Mouse (Mus musculus) regulatory T cell (primary cell): ENCODE measurements around the gene Cbarp.
"Not testable (repeated sequence)": the region's sequence is repeated elsewhere in the genome, so short reads cannot be mapped to it uniquely, and the experiment has no call there.

Source experiments
- in situ Hi-C: fragments of 300-600 bp; cut with MboI, MseI; formaldehyde crosslinking; loops from one replicate; pipeline ENCODE4 v1.15.1; 2025; ENCODE audit warnings: high pct_unique_total_duplicates

Gene Cbarp

DNA sequence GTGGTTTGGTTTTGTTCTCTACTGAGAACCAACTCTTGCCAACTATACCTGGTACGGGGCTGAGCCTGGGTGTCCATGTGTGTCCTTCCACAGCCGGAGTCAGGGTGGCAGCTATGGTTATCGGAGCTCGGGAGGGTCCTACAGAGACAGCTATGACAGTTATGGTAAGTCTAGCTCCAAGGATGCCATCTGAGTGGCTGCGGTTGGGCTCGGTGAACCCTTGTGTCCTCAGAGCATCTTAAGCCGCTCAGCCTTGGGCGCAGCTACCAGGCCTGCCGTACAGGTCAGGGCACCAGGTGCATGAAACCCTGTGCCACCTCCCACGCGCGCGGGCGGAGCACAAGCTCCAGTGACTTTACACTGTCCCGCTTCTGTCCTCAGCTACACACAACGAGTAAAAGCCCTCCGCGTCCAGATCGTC, 30.0 kb upstream of the Cbarp start:
- in situ Hi-C loops: no loop called here

DNA sequence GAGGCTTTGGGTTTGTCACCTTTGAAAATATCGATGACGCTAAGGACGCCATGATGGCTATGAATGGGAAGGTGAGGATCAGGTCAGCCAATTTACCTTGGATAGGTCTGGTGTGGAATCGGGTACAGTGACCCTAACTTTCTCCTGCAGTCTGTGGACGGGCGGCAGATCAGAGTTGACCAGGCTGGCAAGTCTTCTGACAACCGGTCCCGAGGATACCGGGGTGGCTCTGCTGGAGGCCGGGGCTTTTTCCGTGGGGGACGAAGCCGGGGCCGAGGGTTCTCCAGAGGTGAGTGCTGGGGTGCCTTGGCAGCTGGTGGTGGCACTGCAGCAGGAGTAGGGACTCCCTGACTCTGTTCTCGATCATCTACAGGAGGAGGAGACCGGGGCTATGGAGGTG, 29.4 kb upstream of the Cbarp start:
- in situ Hi-C loops: no loop called here

- in situ Hi-C loops: no loop called here
Measured at GRCm38 (mm10) chr10:80169651-80170050, 29.0 kb upstream of the Cbarp start.

DNA sequence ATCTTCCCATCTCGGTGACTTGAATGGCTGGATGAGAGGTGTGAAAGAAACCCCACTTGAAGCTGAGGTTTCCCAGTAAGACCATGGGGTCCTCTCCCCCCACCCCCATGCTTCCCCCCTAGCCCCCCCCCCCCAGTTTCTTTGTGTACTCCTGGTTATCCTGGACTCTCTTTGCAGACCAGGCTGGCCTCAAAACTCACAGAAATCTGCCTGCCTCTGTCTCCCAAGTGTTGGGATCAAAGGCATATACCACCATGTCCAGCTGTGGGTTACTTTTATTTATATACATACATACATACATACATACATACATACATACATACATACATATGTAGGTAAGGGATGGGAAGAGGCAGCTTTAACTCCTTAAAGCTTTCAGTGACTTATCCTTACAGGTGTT, 28.4 kb upstream of the Cbarp start:
- in situ Hi-C loops: no loop called here

GRCm38 (mm10) chr10:80168038-80168661, 27.5 kb upstream of the Cbarp start:
- in situ Hi-C loops: no loop called here

- in situ Hi-C loops: no loop called here
Measured at GRCm38 (mm10) chr10:80167460-80168037, 26.9 kb upstream of the Cbarp start.

GRCm38 (mm10) chr10:80166136-80166535, 25.5 kb upstream of the Cbarp start:
- in situ Hi-C loops: not testable (repeated sequence)

DNA sequence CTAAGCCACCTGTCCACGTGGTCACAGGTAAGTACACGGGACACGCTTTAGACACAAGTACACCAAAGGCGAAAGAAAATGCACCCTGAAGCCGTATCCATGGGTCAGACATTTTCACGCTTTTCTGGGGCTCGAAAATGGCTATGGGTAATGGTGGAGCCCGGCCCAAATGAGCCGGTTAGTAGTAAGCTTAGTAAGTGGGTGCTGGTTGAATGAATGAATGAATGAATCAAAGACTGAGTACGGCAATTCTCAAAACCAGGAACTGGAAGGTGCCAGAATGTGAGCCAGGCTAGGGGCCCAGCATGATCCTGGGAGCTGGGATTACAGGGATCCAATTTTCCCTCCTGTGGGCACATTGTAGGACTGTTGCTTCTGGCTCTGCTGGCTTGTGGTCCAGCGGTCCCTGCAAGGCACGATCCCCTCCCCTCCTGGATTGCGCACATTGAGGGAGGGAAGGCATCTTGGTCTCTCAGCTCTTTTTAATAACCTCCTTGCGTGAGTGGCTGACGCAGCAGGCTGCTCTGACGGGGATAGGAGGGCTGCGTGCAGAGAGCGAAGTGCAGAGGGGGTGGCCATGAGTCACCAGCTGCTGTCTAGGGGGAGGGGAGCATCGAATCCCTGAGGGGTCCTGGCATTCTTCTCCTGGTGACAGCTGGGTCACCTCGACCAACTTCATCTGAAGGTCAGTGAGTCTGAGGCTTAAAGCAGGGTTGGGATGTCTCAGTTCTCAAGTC, 24.9 kb upstream of the Cbarp start, which contains the start of gene Cirbp:
TSS of gene Cirbp (plus strand) at position 594 of the 737 bp plus-strand sequence.
- in situ Hi-C loops: no loop called here

DNA sequence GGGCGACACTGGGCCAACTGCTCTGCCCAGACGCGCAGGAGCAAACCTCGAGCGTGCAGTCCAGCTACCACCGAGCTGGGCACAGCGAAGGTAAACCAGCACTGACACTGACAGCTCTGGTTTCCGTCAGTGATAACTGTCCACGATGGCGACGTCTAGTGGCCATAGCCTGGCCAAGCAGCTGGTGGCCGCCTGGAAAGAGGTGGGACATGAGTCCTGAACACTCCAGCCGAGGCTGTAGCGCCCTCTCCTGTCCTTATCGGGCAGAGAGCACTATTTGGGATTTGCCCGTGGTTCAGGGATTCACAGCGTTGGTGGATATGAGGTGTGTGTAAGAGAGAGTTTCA, 24.3 kb upstream of the Cbarp start:
- in situ Hi-C loops: no loop called here

DNA sequence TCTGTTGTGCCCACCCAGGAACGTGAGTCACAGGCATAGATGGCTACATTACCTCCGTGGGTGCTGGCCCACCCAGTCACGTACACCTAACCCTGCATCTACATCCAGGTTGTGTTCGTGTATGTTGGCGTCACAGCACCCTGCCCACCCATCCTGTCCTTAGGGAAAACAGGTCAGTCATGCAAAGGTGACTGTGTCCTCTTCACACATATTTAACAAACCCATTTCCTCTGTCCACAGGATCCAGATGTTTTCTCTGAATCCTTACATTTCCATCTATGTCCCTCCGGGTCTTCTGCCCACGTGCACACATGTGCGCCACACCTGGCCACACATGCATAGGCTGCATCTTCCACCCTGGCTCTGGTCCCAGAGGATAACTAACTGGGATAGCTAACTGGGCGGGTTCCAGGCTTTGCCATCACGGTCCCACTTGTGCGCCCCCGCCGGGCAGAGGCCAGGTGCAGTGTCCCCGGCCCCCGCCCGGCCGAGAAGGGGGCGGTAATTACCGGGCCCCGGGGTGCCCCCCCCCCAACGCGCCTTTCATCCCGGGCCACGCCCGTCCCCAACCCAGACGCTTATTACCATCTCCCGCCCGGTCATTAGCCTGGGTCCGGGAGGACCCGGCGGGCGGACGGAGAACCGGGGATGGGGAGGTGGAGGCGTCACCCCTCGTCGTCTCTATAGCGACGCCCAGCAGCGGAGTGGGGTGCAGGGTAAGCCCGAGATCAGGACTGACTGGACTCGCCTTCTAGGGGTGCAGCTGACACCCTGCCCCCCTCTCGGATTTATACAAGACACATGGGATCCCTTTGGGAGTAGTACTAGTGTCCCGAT, 23.7 kb upstream of the Cbarp start:
- in situ Hi-C loops: no loop called here

DNA sequence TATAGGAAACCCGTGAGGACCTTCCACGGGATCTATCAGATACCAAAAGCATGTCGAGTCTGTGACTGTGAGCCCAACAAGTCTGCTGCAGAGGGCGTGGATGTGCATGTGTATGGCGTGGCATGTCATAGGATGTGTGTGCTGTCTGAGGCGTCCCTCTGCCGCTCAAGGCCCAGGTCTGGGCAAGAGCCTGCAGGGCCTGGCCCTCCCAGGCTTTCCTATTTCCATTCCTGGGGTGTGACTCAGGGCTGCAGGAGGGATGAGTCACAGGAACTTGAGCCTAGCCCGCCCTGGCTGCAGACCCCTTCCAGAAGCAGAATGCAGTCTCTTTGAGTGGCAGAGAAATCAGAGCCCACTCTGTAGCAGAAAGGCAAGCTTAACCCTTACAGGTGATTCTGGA, 23.1 kb upstream of the Cbarp start:
- in situ Hi-C loops: no loop called here

- in situ Hi-C loops: no loop called here
Measured at GRCm38 (mm10) chr10:80162716-80163299, 22.2 kb upstream of the Cbarp start.

- in situ Hi-C loops: no loop called here
Measured at GRCm38 (mm10) chr10:80162243-80162608, 21.6 kb upstream of the Cbarp start.

DNA sequence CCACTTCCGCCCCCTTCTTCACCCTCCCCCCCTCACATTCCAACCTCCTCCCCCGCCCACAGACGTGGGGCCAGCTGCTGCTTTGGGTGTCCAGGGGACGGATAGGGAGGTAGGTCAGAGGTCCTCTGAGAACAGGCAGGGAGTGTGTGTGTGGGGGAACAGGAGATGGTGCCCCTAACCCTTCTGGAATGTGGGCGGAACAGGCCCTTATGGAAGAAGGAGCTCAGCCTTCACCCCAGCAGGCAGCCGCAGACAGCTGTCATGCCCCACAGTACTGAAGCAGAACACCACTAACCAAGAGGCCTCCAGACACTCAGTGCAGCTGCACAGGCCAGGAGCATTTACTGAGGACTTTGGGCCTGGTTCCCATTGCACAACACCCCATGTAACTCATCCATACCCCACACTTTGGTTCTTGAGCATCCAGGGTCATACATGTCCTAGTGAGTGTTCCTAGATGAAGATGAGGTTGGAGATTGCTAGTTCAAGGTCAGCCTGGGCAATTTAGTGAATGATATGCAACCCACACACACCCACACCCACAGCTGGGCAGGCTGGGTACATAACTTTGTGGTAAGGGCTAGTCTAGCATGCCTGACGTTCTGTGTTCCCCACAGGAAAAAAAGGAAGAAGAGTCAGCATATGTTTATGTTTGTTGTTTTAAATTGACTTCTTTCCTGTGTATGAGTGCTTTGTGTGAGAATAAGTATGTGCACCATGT, 21.0 kb upstream of the Cbarp start:
- in situ Hi-C loops: no loop called here

DNA sequence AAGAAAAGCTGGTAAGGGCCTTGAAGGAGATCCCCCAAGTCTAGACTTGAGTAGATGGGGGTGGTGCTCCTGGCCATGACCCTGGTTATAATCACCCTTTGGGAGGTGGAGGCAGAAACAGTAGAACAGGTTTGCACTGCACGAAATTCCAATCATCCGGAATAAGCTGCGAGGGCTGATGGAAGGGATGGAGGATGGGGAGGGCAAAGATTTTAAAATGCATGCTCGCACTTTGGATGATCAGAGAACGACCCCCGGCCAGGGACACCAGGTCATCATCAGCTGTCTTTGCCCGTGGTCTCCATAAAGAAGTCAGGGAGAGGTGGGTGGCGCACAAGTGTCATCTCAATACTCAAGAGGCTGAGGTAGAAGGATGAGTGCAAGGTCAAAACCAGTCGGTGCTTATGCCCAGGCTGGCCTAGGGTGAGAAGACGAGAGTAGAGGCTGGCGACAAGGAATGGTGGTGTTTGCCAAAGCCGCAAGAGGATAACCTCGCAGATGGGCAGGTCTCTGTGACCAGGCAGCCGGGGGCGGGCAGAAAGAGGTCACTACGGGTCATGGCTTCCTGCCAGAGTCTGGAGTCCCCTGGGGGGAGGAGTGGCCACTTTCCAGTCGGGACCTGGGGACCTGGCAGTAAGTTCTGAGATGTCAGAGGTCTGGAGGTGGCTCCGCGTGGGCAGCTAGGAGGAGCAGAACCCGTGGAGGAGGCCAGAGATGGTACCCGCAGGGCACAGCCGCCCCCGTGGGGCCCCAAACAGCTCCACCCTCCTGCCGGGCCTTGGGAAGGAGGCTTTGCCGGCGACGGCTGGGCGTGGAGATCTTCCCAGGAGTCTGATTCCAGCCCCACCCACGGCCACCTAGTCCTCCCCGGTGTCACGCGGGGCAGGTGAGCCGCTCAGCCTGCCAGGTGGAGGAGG, 20.1 kb upstream of the Cbarp start:
- in situ Hi-C loops: no loop called here

DNA sequence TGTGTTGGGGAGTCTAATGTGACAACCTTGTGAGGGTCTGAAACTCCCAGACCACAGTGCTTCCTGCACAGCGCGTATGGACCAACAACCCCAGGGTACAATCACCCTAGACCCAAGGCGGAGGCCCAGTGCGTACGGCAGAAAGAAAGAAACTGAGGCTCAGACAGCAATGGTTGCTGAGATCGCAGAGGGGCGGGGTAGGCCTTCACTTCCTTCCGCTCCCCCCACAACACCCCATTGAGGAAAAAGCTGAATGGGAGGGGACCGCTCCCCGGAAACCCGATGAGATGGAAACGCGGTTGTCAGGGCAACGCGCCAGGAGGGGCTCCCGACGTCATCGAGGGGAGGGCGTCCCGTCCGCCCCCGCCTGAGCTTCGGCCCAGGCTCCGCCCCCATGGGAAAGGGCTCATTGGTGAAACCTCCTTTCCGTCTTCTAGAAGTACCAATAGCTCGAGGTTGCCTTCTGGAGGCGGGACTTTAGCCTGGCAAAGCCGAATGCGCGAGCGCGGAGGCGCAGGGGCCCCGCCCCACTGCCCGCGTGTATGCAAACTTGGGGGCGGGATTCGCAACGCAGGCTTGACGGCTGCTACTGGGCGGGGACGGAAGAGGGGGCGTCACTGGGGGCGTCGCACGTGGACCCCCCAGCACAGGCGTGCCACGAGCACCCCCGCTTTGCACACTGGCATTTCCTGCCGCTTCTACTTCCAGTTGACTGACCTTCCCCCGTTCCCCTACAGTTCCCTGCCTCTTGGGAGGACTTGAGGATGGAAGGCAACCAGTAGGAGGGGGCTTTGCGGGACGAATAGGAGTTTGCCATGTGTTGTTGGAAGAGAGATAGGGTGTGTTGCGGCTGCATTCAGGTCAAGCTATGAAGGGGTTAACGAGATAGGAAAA, 19.2 kb upstream of the Cbarp start:
- in situ Hi-C loops: no loop called here

- in situ Hi-C loops: no loop called here
Measured at GRCm38 (mm10) chr10:80159021-80159560, 18.5 kb upstream of the Cbarp start.

- in situ Hi-C loops: no loop called here
Measured at GRCm38 (mm10) chr10:80158307-80158986, 17.8 kb upstream of the Cbarp start.
